Mouse (Mus musculus) liver, embryonic 13.5 days (tissue): ENCODE results near the gene Sp110. TPM values are rescaled to one million over a fixed set of nuclear protein-coding genes. Genes with fewer than 3 reads are reported as not detected.
"Not testable (repeated sequence)": the region's sequence is repeated elsewhere in the genome, so short reads cannot be mapped to it uniquely, and the experiment has no call there.

Source experiments
- ATAC-seq: fragments of 200-750 bp; cut with Nextera tagmentation; 2 replicates; pipeline ENCODE4 v1.8.0; 2017; ENCODE audit warnings: low read depth, mild to moderate bottlenecking, moderate number of reproducible peaks, moderate library complexity
- DNase-seq: peaks from one replicate; pipeline ENCODE4 v3.0.0; 2022
- H3K27ac ChIP-seq: fragments of 300-500 bp; sonication (generic); 2 replicates; pipeline ENCODE4 v1.5.1; 2015; ENCODE audit warnings: moderate library complexity, mild to moderate bottlenecking, inconsistent platforms
- H3K27me3 ChIP-seq: fragments of 300-500 bp; sonication (generic); 2 replicates; pipeline ENCODE4 v1.6.1; 2015; ENCODE audit warnings: mild to moderate bottlenecking, inconsistent platforms
- H3K36me3 ChIP-seq: fragments of 300-500 bp; sonication (generic); 2 replicates; pipeline ENCODE4 v1.6.1; 2015; ENCODE audit warnings: mild to moderate bottlenecking, inconsistent platforms
- H3K4me1 ChIP-seq: fragments of 300-500 bp; sonication (generic); replicated peaks from 2 replicates; pipeline ENCODE4 v1.6.1; 2015; ENCODE audit warnings: inconsistent platforms
- H3K4me2 ChIP-seq: fragments of 300-500 bp; sonication (generic); 2 replicates; pipeline ENCODE4 v1.6.1; 2015; ENCODE audit warnings: inconsistent platforms, mild to moderate bottlenecking, moderate library complexity
- H3K4me3 ChIP-seq: fragments of 300-500 bp; sonication (generic); replicated peaks from 2 replicates; pipeline ENCODE4 v1.5.1; 2015; ENCODE audit warnings: mild to moderate bottlenecking, inconsistent platforms
- H3K9ac ChIP-seq: fragments of 300-500 bp; sonication (generic); 2 replicates; pipeline ENCODE4 v1.6.1; 2015; ENCODE audit warnings: mild to moderate bottlenecking, inconsistent platforms
- H3K9me3 ChIP-seq: fragments of 300-500 bp; sonication (generic); replicated peaks from 2 replicates; pipeline ENCODE4 v1.6.1; 2016; ENCODE audit warnings: inconsistent platforms
- WGBS: fragments of 180-500 bp; shearing (Covaris S2); methylation state at CpG from one replicate; pipeline ENCODE4 v1.1.7; 2015; ENCODE audit not compliant: insufficient replicate concordance; 5-methylcytosine and 5-hydroxymethylcytosine counted together
- polyA plus RNA-seq: library from polyadenylated mRNA; unstranded; fragments of >200 nt; fragmentation: Nextera tagmentation; extraction: Ambion mirVana; gene quantifications from 2 replicates; pipeline ENCODE4 v1.2.1, GENCODE M21; 2015

Sp110 gene
- polyA plus RNA-seq, 1 experiment from 2014 or later, result 5.1 TPM

GRCm38 (mm10) chr1:85543818-85544217 lies 54.8 kb downstream of the Sp110 start:
- not testable (repeated sequence) for H3K9me3 ChIP-seq, H3K4me3 ChIP-seq, H3K9ac ChIP-seq, H3K4me2 ChIP-seq, H3K27ac ChIP-seq, H3K27me3 ChIP-seq, H3K36me3 ChIP-seq, ATAC-seq, H3K4me1 ChIP-seq, DNase-seq
- 45% methylated on average over 4 of the region's 4 CpGs for WGBS

- ATAC-seq, H3K9ac ChIP-seq, H3K4me1 ChIP-seq, DNase-seq, H3K27ac ChIP-seq, H3K9me3 ChIP-seq, H3K27me3 ChIP-seq, H3K4me2 ChIP-seq, H3K36me3 ChIP-seq, H3K4me3 ChIP-seq: not testable (repeated sequence)
- WGBS, result 62% methylated on average over 13 of the region's 15 CpGs
Measured at GRCm38 (mm10) chr1:85528451-85529110, 70.0 kb downstream of the Sp110 start.

Other genes with a start within 250 kb of the Sp110 start
- gene G530012D18Rik, start 23.1 kb downstream of the Sp110 start, polyA plus RNA-seq, result not detected in 2 replicates
- gene Sp140, start 1.6 kb upstream of the Sp110 start, polyA plus RNA-seq, result 2.5 and 4.6 TPM in 2 replicates
- 3.0 and 3.3 TPM in 2 replicates for gene Sp100, start 51.2 kb upstream of the Sp110 start, polyA plus RNA-seq
- gene A630001G21Rik, start 179.8 kb upstream of the Sp110 start, polyA plus RNA-seq, result 2.6 and 2.7 TPM in 2 replicates
- gene Cab39, start 194.6 kb upstream of the Sp110 start, polyA plus RNA-seq, result 11.4 and 13.4 TPM in 2 replicates